Mouse (Mus musculus) liver, adult 2 months (tissue): ENCODE results near the gene Olfr45. TPM values are rescaled to one million over a fixed set of nuclear protein-coding genes. Genes with fewer than 3 reads are reported as not detected.
A peak's percentile ranks its signal among the peaks of the same experiment; 100 is the strongest.

ENCODE experiments used
- DNase-seq: peaks from one replicate; pipeline ENCODE4 v3.0.0-alpha.2; 2011; ENCODE audit warnings: low read depth, low spot score; ENCODE audit errors: extremely low read depth
- H3K27ac ChIP-seq: fragments of 200-500 bp; replicated peaks from 2 replicates; pipeline ENCODE4 v1.5.1; 2012; ENCODE audit warnings: low read depth, mild to moderate bottlenecking, control low read depth, inconsistent platforms, low read length; ENCODE audit not compliant: insufficient read depth
- H3K27me3 ChIP-seq: fragments of 200-500 bp; 2 replicates; pipeline ENCODE4 v1.6.1; 2012; ENCODE audit warnings: mild to moderate bottlenecking, moderate library complexity, low read length, inconsistent platforms; ENCODE audit not compliant: control insufficient read depth, insufficient read depth
- H3K36me3 ChIP-seq: fragments of 200-500 bp; 2 replicates; pipeline ENCODE4 v1.6.1; 2012; ENCODE audit warnings: low read length, inconsistent platforms; ENCODE audit not compliant: control insufficient read depth, insufficient read depth
- H3K4me1 ChIP-seq: fragments of 200-500 bp; 2 replicates; pipeline ENCODE4 v1.6.1; 2011; ENCODE audit warnings: low read length; ENCODE audit not compliant: control insufficient read depth, insufficient read depth
- H3K4me3 ChIP-seq: fragments of 200-500 bp; 2 replicates; pipeline ENCODE4 v1.5.1; 2011; ENCODE audit warnings: low read depth, mild to moderate bottlenecking, control low read depth, low read length, moderate library complexity; ENCODE audit not compliant: insufficient read depth
- H3K79me2 ChIP-seq: fragments of 200-500 bp; 2 replicates; pipeline ENCODE4 v1.6.1; 2012; ENCODE audit warnings: inconsistent platforms, mild to moderate bottlenecking, low read length, moderate library complexity; ENCODE audit not compliant: control insufficient read depth, insufficient read depth
- H3K9ac ChIP-seq: fragments of 200-500 bp; 2 replicates; pipeline ENCODE4 v1.6.1; 2012; ENCODE audit warnings: low read depth, mild to moderate bottlenecking, control low read depth, inconsistent platforms, low read length
- CTCF ChIP-seq: fragments of 200-500 bp; IDR thresholded peaks from 2 replicates; pipeline ENCODE4 v1.5.1; 2011; ENCODE audit warnings: low read depth, low read length, control low read depth
- POLR2A ChIP-seq: fragments of 200-500 bp; IDR thresholded peaks from 2 replicates; pipeline ENCODE4 v1.6.1; 2011; ENCODE audit warnings: low read length, control low read depth; ENCODE audit not compliant: insufficient read depth; ENCODE audit errors: extremely low read depth
- WGBS: fragments of 180-500 bp; shearing (Covaris S2); methylation state at CpG from one replicate; pipeline ENCODE4 v1.1.7; 2018; 5-methylcytosine and 5-hydroxymethylcytosine counted together
- polyA plus RNA-seq: library from polyadenylated mRNA; depleted of rRNA; stranded (reverse); fragments of >200 nt; gene quantifications from 2 replicates; pipeline ENCODE4 v1.2.3, GENCODE M21; 2012; rRNA removed
- total RNA-seq: library from RNA; depleted of rRNA; stranded (reverse); fragments of >200 nt; gene quantifications from 2 replicates; pipeline ENCODE4 v1.2.3, GENCODE M21; 2014; rRNA removed

The Olfr45 gene
- total and polyA plus RNA-seq, 2 experiments = not detected

GRCm38 (mm10) chr7:140725558-140725957, 43.8 kb downstream of the Olfr45 start:
- Histone ChIP-seq H3K4me1 (peaks cover 33% of the 10 kb centered on the region), H3K79me2 (no peaks in the 10 kb centered on the region; the same call in 1 of the 2 replicates), H3K9ac (no peak overlapping the region), H3K4me3 (no peak overlapping the region), H3K27me3 (no peaks in the 10 kb centered on the region), H3K36me3 (no peaks in the 10 kb centered on the region), H3K27ac (peak overlapping the region; percentile 75)
- TF ChIP-seq CTCF (no peak), POLR2A (no peak)
- DNase-seq = peak; percentile 90

GRCm38 (mm10) chr7:140733162-140733561, 51.4 kb downstream of the Olfr45 start:
- DNase-seq = no peak
- H3K36me3 ChIP-seq = no peaks in the 10 kb centered on the region
- no peak overlapping the region for H3K9ac ChIP-seq
- no peak overlapping the region for H3K27ac ChIP-seq
- H3K79me2 ChIP-seq = no peaks in the 10 kb centered on the region
- H3K27me3 ChIP-seq = no peaks in the 10 kb centered on the region
- TF ChIP-seq POLR2A (no peak), CTCF (peak; percentile 38; the same call in 1 of the 2 replicates)
- no peak overlapping the region for H3K4me3 ChIP-seq
- H3K4me1 ChIP-seq = no peaks in the 10 kb centered on the region
- WGBS = 90% methylated on average over 2 of the region's 2 CpGs

Other genes with a start within 250 kb of the Olfr45 start
- not detected in 2 replicates for gene Olfr533, start 218.6 kb upstream of the Olfr45 start, total RNA-seq
- gene Olfr533, start 218.6 kb upstream of the Olfr45 start, polyA plus RNA-seq = not detected in 2 replicates
- not detected in 2 replicates for gene Olfr535, start 197.7 kb upstream of the Olfr45 start, total RNA-seq
- not detected in 2 replicates for gene Olfr535, start 197.7 kb upstream of the Olfr45 start, polyA plus RNA-seq
- gene Olfr536, start 174.6 kb upstream of the Olfr45 start, total RNA-seq = not detected in 2 replicates
- gene Olfr536, start 174.6 kb upstream of the Olfr45 start, polyA plus RNA-seq = not detected in 2 replicates
- not detected in 2 replicates for gene Olfr538, start 114.1 kb upstream of the Olfr45 start, total RNA-seq
- not detected in 2 replicates for gene Olfr538, start 114.1 kb upstream of the Olfr45 start, polyA plus RNA-seq
- gene Olfr46, start 80.7 kb upstream of the Olfr45 start, total RNA-seq = under 0.01 TPM in 1 of 2 replicates, not detected in the other
- gene Olfr46, start 80.7 kb upstream of the Olfr45 start, polyA plus RNA-seq = not detected in 2 replicates
- not detected in 2 replicates for gene Olfr61, start 53.0 kb upstream of the Olfr45 start, total RNA-seq
- gene Olfr61, start 53.0 kb upstream of the Olfr45 start, polyA plus RNA-seq = not detected in 2 replicates
- gene Olfr53, start 35.5 kb upstream of the Olfr45 start, total RNA-seq = not detected in 2 replicates
- not detected in 2 replicates for gene Olfr53, start 35.5 kb upstream of the Olfr45 start, polyA plus RNA-seq
- under 0.01 TPM in 1 of 2 replicates, not detected in the other for gene Olfr539, start 22.0 kb upstream of the Olfr45 start, total RNA-seq
- gene Olfr539, start 22.0 kb upstream of the Olfr45 start, polyA plus RNA-seq = not detected in 2 replicates
- gene Olfr541, start 15.3 kb downstream of the Olfr45 start, total RNA-seq = not detected in 2 replicates
- 0.07 TPM in 1 of 2 replicates, not detected in the other for gene Olfr541, start 15.3 kb downstream of the Olfr45 start, polyA plus RNA-seq
- 3,097 and 4,003 TPM in 2 replicates for gene Cyp2e1, start 81.8 kb downstream of the Olfr45 start, total RNA-seq
- gene Cyp2e1, start 81.8 kb downstream of the Olfr45 start, polyA plus RNA-seq = 2,786 and 2,859 TPM in 2 replicates
- gene Syce1, start 105.9 kb downstream of the Olfr45 start, total RNA-seq = not detected in 2 replicates
- 0.07 TPM in 1 of 2 replicates, not detected in the other for gene Syce1, start 105.9 kb downstream of the Olfr45 start, polyA plus RNA-seq
- gene Zfp941, start 140.2 kb downstream of the Olfr45 start, total RNA-seq = 1.0 TPM in 2 replicates
- gene Zfp941, start 140.2 kb downstream of the Olfr45 start, polyA plus RNA-seq = 0.34 and 0.77 TPM in 2 replicates
- gene Urah, start 153.1 kb downstream of the Olfr45 start, total RNA-seq = 511 and 549 TPM in 2 replicates
- gene Urah, start 153.1 kb downstream of the Olfr45 start, polyA plus RNA-seq = 1,037 and 1,096 TPM in 2 replicates
- 0.46 TPM in 1 of 2 replicates, not detected in the other for gene Scgb1c1, start 163.6 kb downstream of the Olfr45 start, total RNA-seq
- gene Scgb1c1, start 163.6 kb downstream of the Olfr45 start, polyA plus RNA-seq = 1.0 TPM in 1 of 2 replicates, not detected in the other
- gene Odf3, start 165.9 kb downstream of the Olfr45 start, total RNA-seq = not detected in 2 replicates
- not detected in 2 replicates for gene Odf3, start 165.9 kb downstream of the Olfr45 start, polyA plus RNA-seq
- gene Gm45785, start 174.4 kb downstream of the Olfr45 start, total RNA-seq = 0.60 and 1.4 TPM in 2 replicates
- gene Gm45785, start 174.4 kb downstream of the Olfr45 start, polyA plus RNA-seq = not detected in 2 replicates
- gene Ric8a, start 175.0 kb downstream of the Olfr45 start, total RNA-seq = 17.5 and 20.3 TPM in 2 replicates
- 24.6 and 34.4 TPM in 2 replicates for gene Ric8a, start 175.0 kb downstream of the Olfr45 start, polyA plus RNA-seq
- gene Bet1l, start 175.6 kb downstream of the Olfr45 start, total RNA-seq = 15.0 and 15.4 TPM in 2 replicates
- gene Bet1l, start 175.6 kb downstream of the Olfr45 start, polyA plus RNA-seq = 22.1 and 29.2 TPM in 2 replicates
- 83.6 and 102 TPM in 2 replicates for gene Psmd13, start 200.0 kb downstream of the Olfr45 start, total RNA-seq
- 51.1 and 58.2 TPM in 2 replicates for gene Psmd13, start 200.0 kb downstream of the Olfr45 start, polyA plus RNA-seq
- gene Sirt3, start 200.4 kb downstream of the Olfr45 start, total RNA-seq = 134 and 150 TPM in 2 replicates
- 155 TPM in 2 replicates for gene Sirt3, start 200.4 kb downstream of the Olfr45 start, polyA plus RNA-seq
- gene Cox8b, start 218.5 kb downstream of the Olfr45 start, total RNA-seq = 0.55 and 0.81 TPM in 2 replicates
- not detected in 2 replicates for gene Cox8b, start 218.5 kb downstream of the Olfr45 start, polyA plus RNA-seq
- gene Nlrp6, start 239.0 kb downstream of the Olfr45 start, total RNA-seq = 28.9 and 33.4 TPM in 2 replicates
- 72.9 and 119 TPM in 2 replicates for gene Nlrp6, start 239.0 kb downstream of the Olfr45 start, polyA plus RNA-seq